Mouse (Mus musculus) embryonic facial prominence, embryonic 10.5 days (tissue): ENCODE results near the gene Fshr. TPM values are rescaled to one million over a fixed set of nuclear protein-coding genes. Genes with fewer than 3 reads are reported as not detected.
"Not testable (repeated sequence)": the region's sequence is repeated elsewhere in the genome, so short reads cannot be mapped to it uniquely, and the experiment has no call there.

ENCODE experiments used
- DNase-seq: peaks from one replicate; pipeline ENCODE4 v3.0.0-alpha.2; 2017; ENCODE audit warnings: low spot score
- H3K27ac ChIP-seq: fragments of 300-500 bp; sonication (generic); replicated peaks from 2 replicates; pipeline ENCODE4 v1.5.1; 2016; ENCODE audit warnings: mild to moderate bottlenecking
- H3K27me3 ChIP-seq: fragments of 300-500 bp; sonication (generic); replicated peaks from 2 replicates; pipeline ENCODE4 v1.6.1; 2016; ENCODE audit warnings: low read depth, mild to moderate bottlenecking; ENCODE audit not compliant: poor library complexity, severe bottlenecking
- H3K36me3 ChIP-seq: fragments of 300-500 bp; sonication (generic); replicated peaks from 2 replicates; pipeline ENCODE4 v1.6.1; 2016; ENCODE audit warnings: mild to moderate bottlenecking, moderate library complexity
- H3K4me1 ChIP-seq: fragments of 300-500 bp; sonication (generic); 2 replicates; pipeline ENCODE4 v1.6.1; 2016
- H3K4me3 ChIP-seq: fragments of 300-500 bp; sonication (generic); 2 replicates; pipeline ENCODE4 v1.5.1; 2016; ENCODE audit warnings: mild to moderate bottlenecking, moderate library complexity
- H3K9me3 ChIP-seq: fragments of 300-500 bp; sonication (generic); 2 replicates; pipeline ENCODE4 v1.6.1; 2016; ENCODE audit warnings: mild to moderate bottlenecking
- WGBS: fragments of 180-500 bp; shearing (Covaris S2); methylation state at CpG from one replicate; pipeline ENCODE4 v1.1.7; 2016; 5-methylcytosine and 5-hydroxymethylcytosine counted together
- polyA plus RNA-seq: library from polyadenylated mRNA; unstranded; fragments of >200 nt; fragmentation: Nextera tagmentation; extraction: Ambion mirVana; gene quantifications from 2 replicates; pipeline ENCODE4 v1.2.1, GENCODE M21; 2016

The Fshr gene
- not detected in 2 replicates for polyA plus RNA-seq

DNA sequence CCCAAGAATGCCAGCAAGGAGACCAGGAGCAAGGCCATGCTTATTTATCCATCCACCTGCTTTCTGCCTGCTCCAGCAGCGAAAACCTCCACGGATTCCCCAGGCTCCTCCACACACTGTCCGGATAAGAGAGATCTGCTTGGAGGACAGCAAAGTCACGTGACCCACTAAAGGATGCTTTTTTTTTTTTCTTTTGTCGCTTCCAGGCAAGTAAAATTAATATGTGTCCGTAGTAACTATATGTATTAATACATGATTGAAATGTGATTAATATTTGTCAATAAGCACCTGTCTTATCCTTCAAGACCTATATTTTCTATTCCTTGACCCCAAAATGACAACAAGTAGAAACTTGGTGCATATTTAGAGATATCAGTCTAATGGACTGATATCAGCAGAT lies at the start of gene Fshr:
Gene Fshr, minus strand, starts transcription at position 101 of the 400 bp plus-strand sequence.
- no peaks in the 10 kb centered on the region for H3K36me3 ChIP-seq
- no peak within 1 kb of the TSS for H3K4me3 ChIP-seq
- no peaks in the 10 kb centered on the region for H3K4me1 ChIP-seq
- H3K27ac ChIP-seq, result no peak within 1 kb of the TSS
- H3K9me3 ChIP-seq, result no peaks in the 10 kb centered on the region
- DNase-seq, result no peak
- WGBS, result 89% methylated on average over 6 of the region's 6 CpGs
- H3K27me3 ChIP-seq, result no peaks in the 10 kb centered on the region

DNA sequence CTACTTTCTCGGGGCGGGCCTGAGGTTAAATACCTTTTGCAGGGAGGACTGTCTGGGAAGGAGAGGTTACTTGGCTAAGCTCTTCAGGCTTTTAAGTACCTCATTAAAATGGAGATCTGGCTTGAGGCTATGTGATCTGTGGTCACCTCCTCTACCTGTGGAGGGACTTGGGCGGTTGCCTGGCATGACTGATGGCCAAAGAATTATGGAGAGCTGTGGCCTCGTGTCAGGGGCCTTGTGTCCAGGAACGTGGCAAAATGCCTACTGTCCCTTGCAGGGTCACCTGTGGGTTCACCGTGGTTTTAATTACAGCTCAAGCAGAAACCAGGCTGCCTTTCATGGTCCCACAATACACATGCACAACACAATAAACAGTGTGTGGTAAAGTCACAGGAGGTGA lies 1.7 kb upstream of the Fshr start:
- Histone ChIP-seq H3K27me3 (no peaks in the 10 kb centered on the region), H3K4me3 (no peak overlapping the region), H3K4me1 (no peaks in the 10 kb centered on the region), H3K27ac (no peak overlapping the region), H3K9me3 (no peaks in the 10 kb centered on the region), H3K36me3 (no peaks in the 10 kb centered on the region)
- no peak for DNase-seq
- 87% methylated on average over 6 of the region's 6 CpGs for WGBS

DNA sequence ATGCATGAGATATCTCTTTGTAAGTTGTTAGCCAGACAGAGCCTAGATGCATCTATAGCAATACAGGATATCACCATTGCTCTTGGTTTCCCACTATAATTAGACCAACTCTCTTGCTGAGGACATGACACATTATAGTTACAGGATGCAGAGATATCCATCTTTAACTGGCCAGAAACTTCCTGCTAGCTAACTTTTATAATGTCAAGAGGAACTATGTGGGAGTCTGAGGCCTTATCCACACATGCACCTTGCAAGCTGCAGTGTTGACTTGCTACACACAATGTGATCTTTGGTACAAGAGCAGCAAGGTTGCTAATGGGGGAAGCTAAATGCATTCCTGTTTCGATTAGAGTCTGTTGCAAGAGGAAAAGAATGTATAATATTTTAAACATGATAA lies 26.9 kb downstream of the Fshr start:
- Histone ChIP-seq H3K4me1 (no peaks in the 10 kb centered on the region), H3K4me3 (no peak overlapping the region), H3K9me3 (no peaks in the 10 kb centered on the region), H3K36me3 (no peaks in the 10 kb centered on the region), H3K27me3 (no peaks in the 10 kb centered on the region), H3K27ac (no peak overlapping the region)
- WGBS, result 88% methylated on average over 1 of the region's 1 CpGs
- DNase-seq, result no peak

DNA sequence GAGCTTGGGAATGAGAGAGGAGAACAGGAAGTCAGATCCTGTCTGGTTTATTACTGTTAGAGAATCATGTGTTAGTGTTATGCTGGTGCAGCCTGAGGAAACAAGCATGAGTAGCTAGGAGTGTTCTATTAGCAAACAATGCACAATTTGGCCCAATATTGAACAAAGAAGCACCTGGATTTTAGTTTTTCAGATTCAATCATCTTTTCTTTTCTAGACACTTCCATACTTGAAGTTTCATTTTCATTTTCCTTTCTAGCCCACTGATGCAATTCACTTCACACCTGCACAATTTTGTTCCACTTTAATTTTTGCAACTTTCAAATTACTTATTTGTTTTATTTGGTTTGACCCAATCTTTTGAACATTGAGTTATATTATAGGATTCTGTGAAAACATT lies 35.7 kb downstream of the Fshr start:
- DNase-seq, result no peak
- no peaks in the 10 kb centered on the region for H3K9me3 ChIP-seq
- no peaks in the 10 kb centered on the region for H3K36me3 ChIP-seq
- H3K27me3 ChIP-seq, result no peaks in the 10 kb centered on the region
- H3K4me1 ChIP-seq, result no peaks in the 10 kb centered on the region
- H3K27ac ChIP-seq, result no peak overlapping the region
- H3K4me3 ChIP-seq, result no peak overlapping the region

DNA sequence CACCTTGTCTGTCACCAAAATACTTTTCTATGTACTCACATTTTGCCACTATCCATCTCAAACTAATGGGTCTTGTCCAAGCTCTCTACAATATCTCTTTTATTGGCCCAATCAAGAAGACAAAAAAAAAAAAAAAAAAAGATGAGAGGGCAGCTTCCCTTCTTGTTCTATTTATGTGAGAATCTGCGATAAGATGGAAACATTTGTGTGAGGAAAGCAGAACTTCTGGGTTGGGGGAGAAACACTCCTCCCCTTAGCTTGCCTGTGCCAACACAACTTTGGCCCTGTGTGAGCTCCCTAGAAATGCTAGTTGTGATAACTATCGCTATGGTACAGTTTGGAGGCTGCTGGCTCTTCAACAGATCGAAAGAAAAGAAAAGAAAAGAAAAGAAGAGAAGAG lies 38.0 kb downstream of the Fshr start:
- Histone ChIP-seq H3K27ac (no peak overlapping the region), H3K27me3 (no peaks in the 10 kb centered on the region), H3K4me3 (no peak overlapping the region), H3K36me3 (no peaks in the 10 kb centered on the region), H3K9me3 (no peaks in the 10 kb centered on the region), H3K4me1 (no peaks in the 10 kb centered on the region)
- 92% methylated on average over 3 of the region's 3 CpGs for WGBS
- DNase-seq, result no peak

GRCm38 (mm10) chr17:89159343-89159742 lies 41.1 kb downstream of the Fshr start:
- H3K36me3 ChIP-seq, H3K27me3 ChIP-seq, H3K4me1 ChIP-seq, H3K27ac ChIP-seq, H3K4me3 ChIP-seq, DNase-seq, H3K9me3 ChIP-seq: not testable (repeated sequence)
- 91% methylated on average over 3 of the region's 3 CpGs for WGBS

- DNase-seq, result no peak
- WGBS, result 79% methylated on average over 6 of the region's 6 CpGs
- Histone ChIP-seq H3K4me1 (no peaks in the 10 kb centered on the region), H3K27ac (no peak overlapping the region), H3K4me3 (no peak overlapping the region), H3K36me3 (no peaks in the 10 kb centered on the region), H3K27me3 (no peaks in the 10 kb centered on the region), H3K9me3 (no peaks in the 10 kb centered on the region)
Measured at GRCm38 (mm10) chr17:89144806-89145205, 55.7 kb downstream of the Fshr start.

DNA sequence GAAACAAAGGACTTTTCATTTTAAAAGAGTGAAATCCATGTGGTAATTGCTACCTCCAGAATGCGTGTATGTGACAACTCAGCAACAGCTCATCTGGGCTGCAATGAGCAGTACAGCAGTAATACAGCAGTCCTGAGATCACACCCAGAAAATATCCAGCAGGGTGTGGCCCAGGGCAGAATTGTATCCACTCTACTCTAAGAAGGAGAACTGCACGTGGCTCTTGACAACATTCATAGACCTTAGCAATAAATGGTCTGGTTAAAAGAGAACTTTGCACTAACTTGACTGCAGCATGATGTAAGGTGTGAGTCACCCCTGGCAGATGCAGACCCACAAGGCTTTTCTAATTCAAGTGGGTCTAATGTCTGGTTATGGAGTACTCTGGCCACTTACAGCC lies 80.5 kb downstream of the Fshr start:
- DNase-seq, result no peak
- WGBS, result 80% methylated on average over 2 of the region's 2 CpGs
- no peaks in the 10 kb centered on the region for H3K36me3 ChIP-seq

DNA sequence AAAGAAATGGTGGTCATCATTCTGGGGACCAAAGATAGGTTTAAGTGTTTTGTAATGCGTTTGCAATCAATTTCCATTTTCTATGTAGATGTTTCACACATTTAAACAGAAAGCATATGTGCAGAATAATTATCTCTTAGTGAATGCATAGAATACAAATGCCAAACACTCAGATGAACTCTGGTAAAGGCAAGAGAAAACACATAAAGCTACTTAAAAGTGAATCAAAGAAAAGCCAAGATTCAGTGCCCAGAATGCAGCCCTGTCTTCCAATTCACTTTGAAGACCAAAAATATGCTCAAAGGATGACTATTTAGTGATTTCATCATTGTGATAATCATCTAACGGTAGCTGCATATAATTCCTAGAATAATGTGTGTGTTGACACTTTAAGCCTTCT lies 81.2 kb downstream of the Fshr start:
- Histone ChIP-seq H3K27ac (no peak overlapping the region), H3K4me1 (no peaks in the 10 kb centered on the region), H3K9me3 (no peaks in the 10 kb centered on the region), H3K4me3 (no peak overlapping the region), H3K36me3 (no peaks in the 10 kb centered on the region), H3K27me3 (no peaks in the 10 kb centered on the region)
- WGBS, result 77% methylated on average over 2 of the region's 2 CpGs
- no peak for DNase-seq

More for the DNA sequence above, 80.5 kb downstream of the Fshr start:
- Histone ChIP-seq H3K4me3 (no peak overlapping the region), H3K9me3 (no peaks in the 10 kb centered on the region), H3K4me1 (no peaks in the 10 kb centered on the region), H3K27ac (no peak overlapping the region), H3K27me3 (no peaks in the 10 kb centered on the region)

DNA sequence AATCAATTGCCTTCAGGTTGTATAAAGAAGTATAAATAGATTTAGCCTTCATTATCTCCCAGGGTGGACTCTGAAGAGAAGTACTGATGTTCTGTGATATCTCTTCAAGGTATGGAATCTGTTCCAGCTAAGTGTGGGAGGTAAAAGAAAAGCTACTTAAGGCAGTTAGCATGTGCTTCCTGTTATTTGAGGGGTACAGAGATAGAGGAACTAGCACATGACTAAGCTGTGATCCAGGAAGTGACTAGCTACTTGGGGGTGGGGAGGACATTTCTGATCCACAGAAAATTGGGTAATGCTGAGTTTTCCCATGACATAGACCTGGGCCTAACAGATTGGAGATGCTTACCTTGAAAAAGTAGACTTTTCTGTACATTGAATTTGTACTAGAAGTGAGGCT lies 86.5 kb downstream of the Fshr start:
- H3K9me3 ChIP-seq, result no peaks in the 10 kb centered on the region
- DNase-seq, result no peak
- no peaks in the 10 kb centered on the region for H3K27me3 ChIP-seq
- no peaks in the 10 kb centered on the region for H3K36me3 ChIP-seq
- no peaks in the 10 kb centered on the region for H3K4me1 ChIP-seq
- H3K27ac ChIP-seq, result no peak overlapping the region
- H3K4me3 ChIP-seq, result no peak overlapping the region

DNA sequence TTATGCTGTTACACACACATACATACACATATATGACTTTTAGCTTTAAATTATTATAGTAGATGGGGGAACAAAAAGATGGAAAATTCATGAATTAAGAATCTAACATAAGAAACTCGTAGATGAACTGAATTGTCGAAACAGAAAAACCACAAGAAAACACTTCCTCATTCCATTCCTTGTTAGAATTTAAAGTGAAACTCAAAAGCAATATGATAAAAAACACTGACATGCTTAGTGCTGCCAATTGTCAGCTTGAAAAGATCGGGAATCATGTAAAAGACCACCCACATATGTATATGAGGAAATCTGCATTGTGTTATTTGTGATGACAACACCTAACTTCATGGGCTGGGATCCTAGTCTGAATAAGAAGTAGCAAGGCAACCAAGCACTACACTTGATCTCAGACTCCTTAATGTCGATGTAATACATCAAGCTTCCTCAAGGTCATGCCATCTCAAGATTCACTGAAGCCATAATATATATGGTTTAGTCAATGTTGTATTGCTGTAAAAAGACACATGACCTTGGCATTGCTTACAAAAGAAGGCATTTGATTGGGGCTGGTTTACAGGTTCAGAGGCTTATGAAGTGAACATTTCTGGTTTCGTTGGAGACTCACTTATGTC lies 99.6 kb downstream of the Fshr start:
- H3K4me1 ChIP-seq, result no peaks in the 10 kb centered on the region
- no peak overlapping the region for H3K4me3 ChIP-seq
- H3K36me3 ChIP-seq, result no peaks in the 10 kb centered on the region
- H3K27me3 ChIP-seq, result no peaks in the 10 kb centered on the region
- H3K9me3 ChIP-seq, result no peaks in the 10 kb centered on the region
- H3K27ac ChIP-seq, result no peak overlapping the region
- no peak for DNase-seq
- 86% methylated on average over 5 of the region's 5 CpGs for WGBS

GRCm38 (mm10) chr17:89099733-89100132 lies 100.7 kb downstream of the Fshr start:
- not testable (repeated sequence) for H3K27me3 ChIP-seq, H3K27ac ChIP-seq, DNase-seq, H3K4me3 ChIP-seq, H3K4me1 ChIP-seq, H3K36me3 ChIP-seq, H3K9me3 ChIP-seq
- 90% methylated on average over 1 of the region's 1 CpGs for WGBS

GRCm38 (mm10) chr17:89089692-89090475 lies 110.6 kb downstream of the Fshr start:
- Histone ChIP-seq H3K4me1 (no peaks in the 10 kb centered on the region), H3K9me3 (no peaks in the 10 kb centered on the region), H3K4me3 (no peak overlapping the region), H3K36me3 (no peaks in the 10 kb centered on the region), H3K27ac (no peak overlapping the region), H3K27me3 (no peaks in the 10 kb centered on the region)
- DNase-seq, result no peak
- 91% methylated on average over 5 of the region's 5 CpGs for whole genome bisulfite sequencing
